Mouse (Mus musculus): Measurements from ENCODE around the gene Abcg8.

The Abcg8 gene

DNA sequence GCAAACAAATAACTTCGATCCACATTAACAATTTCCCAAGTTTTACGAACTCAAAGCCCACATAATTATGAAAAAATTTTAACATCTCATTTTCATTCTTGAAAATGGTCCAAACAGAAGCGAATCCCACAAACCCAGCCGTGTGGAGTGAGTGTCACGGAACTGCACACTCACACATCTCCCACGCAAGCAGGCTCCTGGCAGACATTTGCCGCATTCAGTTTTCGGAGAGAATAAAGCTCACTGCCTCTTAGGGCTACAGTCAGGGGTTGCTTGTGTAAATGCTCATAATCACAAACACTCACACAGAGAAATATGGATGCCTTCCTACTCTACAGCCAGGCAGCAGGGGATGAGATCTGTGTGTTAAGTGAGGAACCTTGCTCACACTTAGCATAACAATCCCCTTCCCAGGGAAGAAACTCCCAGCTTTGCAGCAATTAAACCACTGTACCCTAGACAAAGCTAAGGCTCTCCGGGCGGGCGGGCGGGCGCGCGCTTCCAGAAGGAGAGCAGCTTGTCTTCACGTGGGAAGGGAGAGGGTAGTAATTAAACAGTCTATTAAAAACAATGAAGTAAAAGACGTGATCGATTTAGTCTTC is 37.6 kb downstream of the Abcg8 start:
- DNase-seq (ENCODE audit: low spot score) = no peak

DNA sequence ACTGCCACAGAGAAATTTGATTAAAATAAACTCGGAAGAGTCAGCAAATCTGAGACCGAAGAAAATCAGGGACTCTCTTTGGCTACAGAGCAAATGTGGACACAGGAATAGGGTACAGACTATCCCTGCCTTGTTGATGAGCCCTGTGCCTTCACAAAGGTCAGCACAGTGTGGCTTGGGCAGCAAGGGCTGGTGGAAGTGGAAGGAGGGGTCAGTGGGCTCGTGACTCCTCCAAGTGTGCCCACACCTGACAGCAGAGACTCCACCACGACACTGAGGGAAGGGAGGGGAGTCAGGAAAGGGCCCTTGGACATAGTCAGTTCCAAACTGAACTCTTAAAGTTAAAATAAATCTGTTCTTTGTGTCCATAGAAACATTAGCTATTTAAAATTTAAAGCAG is 38.8 kb downstream of the Abcg8 start:
- DNase-seq (ENCODE audit: low spot score) = no peak

DNA sequence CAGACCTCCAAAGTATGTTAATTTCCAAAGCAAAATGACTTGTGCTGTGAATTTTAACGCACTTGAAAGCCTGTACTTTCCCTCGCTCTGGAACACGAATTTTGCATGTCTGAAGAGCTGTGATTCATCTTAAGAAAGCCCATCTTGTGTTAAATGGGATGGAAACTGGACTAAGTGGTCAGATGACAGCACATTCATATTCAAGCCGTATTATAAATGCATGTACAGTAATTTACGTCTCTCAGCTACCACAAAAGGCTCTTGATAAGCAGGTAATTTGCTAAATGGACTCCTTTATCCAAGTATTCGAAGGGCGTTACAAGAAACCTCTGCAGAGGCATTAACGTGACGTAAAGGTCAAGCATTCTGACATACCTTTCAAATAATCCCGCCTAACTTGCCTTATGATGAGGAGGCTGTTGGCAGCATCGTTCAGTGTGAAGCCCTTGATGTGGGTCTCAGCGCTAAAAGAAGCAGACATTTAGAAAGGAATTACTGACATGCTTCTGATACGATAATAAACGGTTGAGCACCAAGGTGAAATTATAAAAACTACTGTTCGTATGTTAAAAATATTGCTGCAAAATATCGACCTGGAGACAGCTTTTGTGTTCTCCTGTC is 40.3 kb downstream of the Abcg8 start:
- no peak for DNase-seq (ENCODE audit: low spot score)

DNA sequence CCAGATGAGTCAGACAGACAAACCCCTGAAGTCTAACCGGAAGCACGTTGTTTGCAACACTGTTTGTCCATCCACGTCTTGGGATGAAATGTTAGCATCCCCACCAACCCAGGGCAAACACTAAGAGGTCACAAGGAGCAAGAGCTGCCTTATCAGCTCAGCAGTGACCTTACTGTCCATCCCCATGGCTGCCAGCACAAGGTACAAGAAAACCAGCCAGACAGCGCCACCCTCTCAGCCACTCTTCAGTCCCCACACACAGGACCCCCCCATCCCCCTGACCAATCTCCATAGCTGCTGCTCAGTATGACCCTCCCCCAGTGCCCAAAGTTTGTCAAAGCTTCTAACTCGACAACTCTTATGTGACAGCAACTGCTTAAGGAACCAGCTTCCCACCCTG is 41.3 kb downstream of the Abcg8 start:
- no peak for DNase-seq (ENCODE audit: low spot score)

DNA sequence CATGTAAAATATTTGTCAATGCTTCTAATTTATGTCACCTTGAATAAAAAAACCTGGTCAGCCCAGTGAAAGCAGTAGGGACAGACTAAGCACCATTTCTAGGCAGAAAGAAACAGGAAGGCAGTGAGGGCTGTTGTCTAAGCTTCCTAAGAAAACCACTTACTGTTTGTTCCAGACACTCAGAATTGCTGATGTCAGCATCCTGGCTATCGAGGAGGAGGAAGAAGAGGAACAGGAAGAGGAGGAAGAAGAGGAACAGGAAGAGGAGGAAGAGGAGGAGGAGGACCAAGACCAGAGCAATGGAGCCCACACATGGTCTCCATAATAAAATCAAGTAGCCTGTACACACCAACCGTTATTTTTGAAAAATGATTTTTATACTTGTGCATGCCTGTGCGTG is 43.0 kb downstream of the Abcg8 start:
- no peak for DNase-seq (ENCODE audit: low spot score)

DNA sequence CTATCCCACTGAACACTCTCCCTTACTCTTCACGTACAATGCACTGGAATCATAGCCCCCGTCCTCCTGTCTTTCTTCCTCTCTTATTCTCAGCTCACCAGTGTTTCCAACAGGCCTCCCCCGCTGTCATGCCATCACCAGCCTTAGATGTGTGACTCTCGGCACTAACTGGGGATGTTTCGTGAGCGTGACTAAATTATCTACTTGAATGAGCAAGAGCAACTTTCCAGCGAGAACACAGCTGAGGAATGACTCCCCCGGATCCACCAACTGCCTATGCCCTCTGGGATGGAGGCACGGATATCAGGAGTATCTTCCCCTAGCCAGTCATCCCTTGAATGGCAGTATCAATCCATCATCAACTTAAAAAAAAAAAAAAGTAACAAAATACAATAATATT is 47.9 kb downstream of the Abcg8 start:
- DNase-seq (ENCODE audit: low spot score) = no peak

DNA sequence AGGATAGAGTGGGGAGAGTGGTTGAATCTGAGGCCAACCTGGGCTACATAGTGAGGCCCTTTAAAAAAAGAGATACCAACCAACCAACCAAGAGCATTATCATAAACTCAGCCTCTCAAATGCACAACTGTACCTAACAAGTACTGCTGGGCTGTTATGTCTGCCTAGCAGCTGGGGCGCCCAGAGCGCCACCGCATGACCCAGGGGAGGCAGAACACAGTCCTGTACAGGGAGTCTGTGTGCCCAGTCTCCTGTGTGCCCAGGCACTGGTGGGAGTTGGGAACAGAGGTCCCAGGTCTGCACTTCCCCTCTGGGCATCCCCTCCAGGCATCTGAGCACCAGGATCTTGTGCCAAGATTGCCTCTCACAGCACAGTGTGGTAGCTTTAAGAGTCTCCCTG is 49.1 kb downstream of the Abcg8 start:
- DNase-seq (ENCODE audit: low spot score) = no peak

DNA sequence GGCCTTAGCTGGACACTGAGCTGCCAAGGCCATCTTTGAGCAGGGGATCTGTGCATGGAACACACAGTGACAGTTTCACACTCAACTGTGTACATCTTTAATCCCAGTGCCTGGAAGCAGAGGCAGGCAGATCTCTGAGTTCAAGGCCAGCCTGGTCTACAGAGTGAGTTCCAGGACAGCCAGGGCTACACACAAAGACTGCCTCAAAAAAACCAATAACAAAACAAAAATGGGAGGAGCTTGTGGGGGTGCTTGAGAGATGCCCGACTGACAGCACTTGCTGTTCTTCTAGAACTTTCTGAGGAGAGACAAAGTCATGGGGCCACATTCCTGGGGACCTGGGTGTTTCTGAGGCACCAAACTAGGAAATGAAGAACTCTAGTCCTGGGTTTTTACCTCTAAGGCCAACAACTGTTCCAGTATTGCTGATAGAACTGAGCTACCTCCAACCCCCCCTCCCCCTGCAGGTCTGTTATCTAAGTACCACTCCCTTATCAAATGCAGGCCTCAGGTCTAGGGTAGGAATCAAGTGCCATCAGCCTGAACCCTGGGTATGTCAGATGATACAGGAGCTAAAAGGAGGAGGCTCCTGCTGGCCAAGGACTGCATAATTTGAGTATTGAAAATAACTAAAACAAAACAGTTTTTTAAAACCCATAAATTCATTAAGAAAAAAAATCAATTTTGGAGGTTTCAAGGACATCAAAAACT is 52.3 kb downstream of the Abcg8 start:
- no peak for DNase-seq (ENCODE audit: low spot score)

DNA sequence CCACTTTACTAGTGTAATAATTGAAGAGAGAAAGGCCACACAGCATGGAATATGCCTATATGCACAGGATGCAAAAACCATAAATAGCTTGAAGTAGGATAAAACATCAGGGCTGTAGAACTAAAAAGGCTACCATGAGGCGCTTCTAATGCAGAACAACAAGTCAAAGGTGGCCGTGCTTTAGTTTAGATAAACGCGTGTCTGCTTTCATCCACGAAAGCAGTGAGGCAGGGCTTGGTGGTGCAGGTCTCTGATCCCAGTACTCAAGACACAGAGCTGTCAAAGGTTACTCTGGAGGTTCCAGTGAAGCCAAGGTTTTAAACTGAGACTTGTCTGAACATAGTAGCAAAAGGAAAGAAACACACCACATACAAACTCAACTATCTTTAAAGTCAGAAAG is 53.0 kb downstream of the Abcg8 start:
- DNase-seq (ENCODE audit: low spot score) = no peak

DNA sequence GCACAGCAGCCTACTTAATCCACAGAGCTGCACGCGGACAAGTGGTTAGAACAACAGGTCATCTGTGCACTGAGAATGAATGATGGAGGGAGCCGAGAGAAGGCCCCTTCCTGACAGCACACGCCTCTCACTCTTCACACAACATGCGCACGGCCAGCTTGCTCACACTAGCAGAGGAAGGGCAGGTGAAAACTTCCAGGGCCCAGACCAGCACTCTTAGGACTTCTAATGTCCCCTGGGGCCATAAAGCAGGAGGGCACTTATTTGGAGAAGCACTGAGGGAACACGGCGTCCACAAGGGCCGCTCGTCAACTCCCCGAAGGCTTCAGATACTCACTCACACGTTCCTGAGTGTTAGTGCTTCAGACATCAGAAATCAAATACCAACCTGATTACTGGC is 55.3 kb downstream of the Abcg8 start:
- DNase-seq (ENCODE audit: low spot score) = no peak

DNA sequence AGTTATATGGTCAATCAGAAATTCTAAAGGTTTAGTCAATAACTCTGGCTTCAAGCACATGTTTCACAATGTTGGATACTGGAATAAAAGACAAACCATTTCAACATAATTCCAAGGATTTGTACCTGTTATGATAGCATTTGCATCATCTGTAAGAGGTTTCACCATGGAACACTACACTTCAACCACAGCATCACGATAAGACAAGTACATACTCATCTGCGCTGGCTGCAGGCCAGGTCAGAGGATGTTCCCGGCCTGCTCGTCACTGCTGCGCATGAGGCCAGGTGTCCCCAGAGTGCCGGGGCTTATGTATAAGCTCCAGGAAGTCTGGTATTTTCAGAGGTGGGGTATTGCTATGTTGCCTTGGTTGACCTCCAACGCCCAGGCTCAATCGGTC is 56.5 kb downstream of the Abcg8 start:
- DNase-seq (ENCODE audit: low spot score) = no peak

DNA sequence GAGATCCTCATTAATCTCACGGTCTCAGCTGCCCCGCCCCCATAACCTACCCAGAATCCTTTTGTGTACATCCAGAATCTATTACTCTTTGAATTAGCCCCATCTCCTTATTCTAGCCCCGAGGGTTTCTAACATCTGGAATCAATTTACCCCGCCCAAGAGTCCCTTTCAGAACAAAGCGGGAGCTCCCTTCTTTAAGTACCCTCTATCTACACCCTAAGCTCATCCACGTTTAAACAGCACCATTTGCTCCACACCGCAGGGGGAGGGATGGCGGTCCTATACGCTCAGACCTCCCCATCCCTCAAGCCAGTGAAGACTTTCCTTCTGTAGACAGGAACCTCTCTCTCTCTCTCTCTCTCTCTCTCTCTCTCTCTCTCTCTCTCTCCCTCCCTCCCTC is 60.6 kb downstream of the Abcg8 start:
- no peak for DNase-seq (ENCODE audit: low spot score)

DNA sequence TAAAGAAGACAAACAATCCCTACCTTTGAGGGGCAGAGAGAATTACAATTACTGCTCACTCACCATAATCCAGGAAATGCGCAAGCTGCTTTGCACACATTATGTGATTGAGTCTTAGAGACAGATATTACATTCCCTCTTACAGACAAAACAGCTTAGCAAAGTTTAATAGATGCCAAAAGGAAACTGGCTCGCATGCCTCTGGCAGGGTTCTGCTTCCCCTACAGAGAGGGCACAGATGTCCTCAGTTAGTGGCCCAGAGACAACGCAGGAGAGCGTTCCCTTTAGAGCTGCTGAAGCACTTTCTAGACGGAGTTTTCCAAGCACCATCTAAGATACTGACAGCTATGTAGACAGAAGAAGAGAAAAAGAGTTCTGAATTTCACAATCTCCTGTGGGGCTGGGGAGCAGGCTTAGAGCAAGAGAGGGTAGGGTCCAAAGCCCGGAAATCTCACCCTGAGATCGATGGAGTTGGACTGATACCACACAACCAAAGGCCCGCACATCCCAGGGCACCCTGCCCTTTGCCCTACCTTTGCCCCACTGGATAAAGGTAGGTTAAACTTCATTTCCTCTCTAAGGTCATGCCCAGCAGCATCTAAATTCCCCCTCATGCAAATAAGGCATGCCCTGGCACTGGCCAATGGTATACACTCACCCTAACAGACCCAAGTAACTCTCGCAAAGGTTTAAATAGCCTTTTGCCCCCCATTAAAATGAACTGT is 62.1 kb downstream of the Abcg8 start:
- DNase-seq (ENCODE audit: low spot score) = no peak

DNA sequence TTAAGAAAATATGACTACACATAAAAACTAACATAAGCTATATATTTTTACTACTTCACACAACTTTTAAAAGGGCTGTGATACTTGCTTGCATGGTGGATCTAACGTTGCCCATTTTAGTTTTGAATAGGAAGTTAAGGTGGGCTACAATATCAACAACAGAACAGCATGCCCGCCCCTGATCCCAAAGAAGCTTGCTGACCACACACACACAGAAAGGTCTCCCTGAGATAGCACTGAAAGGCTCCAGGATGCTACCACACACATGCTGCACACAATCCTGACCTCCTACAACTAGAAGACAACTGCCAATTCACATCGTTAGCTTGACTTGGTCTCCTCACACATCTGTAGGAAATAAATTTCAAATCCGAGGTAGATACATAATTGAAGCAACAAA is 68.2 kb downstream of the Abcg8 start:
- no peak for DNase-seq (ENCODE audit: low spot score)

DNA sequence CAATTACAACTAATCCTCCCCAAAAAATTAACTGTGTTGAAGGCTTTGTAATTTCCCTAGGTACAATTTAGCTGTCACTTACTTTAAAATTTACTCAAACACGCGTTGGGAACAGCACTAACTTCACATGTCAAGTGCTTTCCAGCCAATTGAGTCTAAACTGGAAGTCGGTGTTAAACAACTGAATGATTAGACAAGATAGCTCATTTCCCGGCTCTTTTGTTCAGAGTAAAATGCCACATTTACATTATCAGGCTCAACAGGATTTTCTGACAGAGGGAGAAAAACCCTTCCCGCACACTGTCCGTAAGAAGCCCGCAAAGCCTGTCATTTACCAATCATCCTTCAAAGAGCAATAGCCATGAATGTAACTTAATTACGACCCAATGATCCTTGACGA is 68.9 kb downstream of the Abcg8 start:
- DNase-seq (ENCODE audit: low spot score) = no peak

DNA sequence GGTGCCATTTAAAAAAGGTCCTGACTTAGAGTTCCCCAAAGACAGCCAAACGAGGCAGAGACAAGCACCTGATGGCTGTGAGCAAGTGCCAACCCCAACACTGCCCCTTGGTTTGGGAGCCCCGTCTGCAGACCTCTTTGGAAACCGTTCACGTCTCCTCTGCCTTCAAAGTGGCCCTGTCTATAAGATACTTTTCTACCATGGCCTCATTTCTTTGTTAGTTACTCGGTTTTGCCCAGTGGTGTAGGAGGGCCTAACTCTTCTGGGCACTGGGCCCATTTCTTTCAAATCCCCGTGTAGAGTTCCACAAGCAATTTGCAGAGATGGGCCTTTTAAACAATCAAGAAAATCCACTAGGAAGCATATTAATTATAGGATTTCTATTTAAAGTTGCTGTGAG is 71.1 kb downstream of the Abcg8 start:
- no peak for DNase-seq (ENCODE audit: low spot score)

DNA sequence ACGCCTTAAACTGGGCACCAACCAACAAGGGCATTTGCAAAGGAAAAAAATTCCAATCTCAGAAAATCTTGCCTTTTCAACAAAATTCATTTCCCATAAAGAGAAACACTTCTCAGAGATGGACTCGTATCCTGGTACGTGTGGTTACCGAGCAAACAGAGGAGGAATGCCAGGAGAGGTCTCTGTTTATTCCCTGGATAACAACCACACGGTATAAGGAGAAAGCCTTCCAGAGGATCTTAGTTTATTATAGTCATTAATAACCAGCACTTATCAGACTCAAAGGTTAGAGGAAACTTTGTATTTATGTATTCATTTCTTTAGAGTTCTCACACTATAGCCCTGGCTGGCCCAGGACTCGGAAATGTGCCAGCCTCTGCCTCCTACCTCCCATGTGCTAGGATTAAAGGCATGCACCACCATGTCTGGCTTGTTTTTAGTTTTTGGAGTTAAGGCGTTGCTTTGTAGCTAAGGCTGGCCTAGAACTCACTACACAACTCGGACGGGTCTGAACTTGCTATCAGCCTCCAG is 72.1 kb downstream of the Abcg8 start:
- DNase-seq (ENCODE audit: low spot score) = no peak

DNA sequence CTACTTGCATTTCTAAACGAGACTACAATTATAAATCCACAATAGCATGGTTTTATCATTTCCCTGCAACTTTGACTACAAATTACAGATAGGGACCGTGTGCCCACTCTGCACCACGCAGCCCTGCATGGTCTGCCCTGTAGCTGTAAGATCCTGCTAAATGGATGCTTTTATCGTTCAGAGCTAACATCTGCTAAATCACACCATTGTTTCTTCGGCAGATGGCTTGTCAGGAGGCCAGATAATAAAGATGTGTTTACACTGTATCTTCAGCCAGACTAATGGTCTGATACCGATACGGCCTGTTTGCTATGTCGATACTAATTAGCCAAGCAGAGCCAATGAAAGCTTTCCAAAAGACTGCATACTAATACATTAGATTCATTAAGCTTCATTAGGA is 73.2 kb downstream of the Abcg8 start:
- peak; percentile 79 for DNase-seq (ENCODE audit: low spot score)

All from MN1 (cell line).